In genomic region chr6:67451330-67451729, GRCm38 (mm10) we compare ENCODE assay signal across 8 mouse cellular contexts. TPM values are rescaled to one million over a fixed set of nuclear protein-coding genes. Genes with fewer than 3 reads are reported as not detected.
DNase-seq lines count a peak whose midpoint lies in the region; ATAC-seq and TF ChIP-seq lines count a peak whose summit lies in the region.
"Had no signal": no experiment of that assay in that cellular context is flagged by ENCODE, and none has a peak within 500 bp of the region (broad histone marks: within the 10 kb centered on the region; RNA-seq: fewer than 3 reads in every experiment).

No protein-coding gene starts in this region.

- H3K4me2 ChIP-seq in hindbrain, embryonic 16.5 days (ENCODE audit: low read length) = no peak overlapping the region
- H3K4me2 ChIP-seq in hindbrain, embryonic 12.5 days (replicated peaks) = no peak overlapping the region

- no peak overlapping the region for H3K4me3 ChIP-seq in hindbrain, embryonic 16.5 days (ENCODE audit: low read length)
- H3K4me3 ChIP-seq in hindbrain, embryonic 12.5 days = no peak overlapping the region
- H3K4me3 ChIP-seq in thymus, adult 2 months (ENCODE audit: control insufficient read depth, insufficient read depth, low read length) = no peak overlapping the region

- H3K36me3 ChIP-seq in hindbrain, embryonic 16.5 days (ENCODE audit: control insufficient read depth, insufficient read depth, low read length) = no peaks in the 10 kb centered on the region
- no peaks in the 10 kb centered on the region for H3K36me3 ChIP-seq in hindbrain, embryonic 12.5 days
- H3K36me3 ChIP-seq in thymus, adult 2 months (ENCODE audit: control insufficient read depth, insufficient read depth, low read length) = no peaks in the 10 kb centered on the region

- no peak overlapping the region for H3K9ac ChIP-seq in hindbrain, embryonic 16.5 days (ENCODE audit: low read depth, low read length)
- H3K9ac ChIP-seq in hindbrain, embryonic 12.5 days = no peak overlapping the region

- H3K27me3 ChIP-seq in hindbrain, embryonic 16.5 days (replicated peaks; ENCODE audit: control insufficient read depth, insufficient read depth, low read length) = no peaks in the 10 kb centered on the region
- H3K27me3 ChIP-seq in hindbrain, embryonic 12.5 days = no peaks in the 10 kb centered on the region
- no peaks in the 10 kb centered on the region for H3K27me3 ChIP-seq in thymus, adult 2 months (ENCODE audit: control insufficient read depth, insufficient read depth, low read length)

- no peak for TF ChIP-seq CTCF in thymus, adult 2 months (IDR thresholded peaks at IDR 0.05; ENCODE audit: borderline replicate concordance, control insufficient read depth, extremely low read depth, insufficient read depth, low read length, poor library complexity)

- WGBS in hindbrain, embryonic 16.5 days = 42% methylated on average over 5 of the region's 5 CpGs
- 52% methylated on average over 5 of the region's 5 CpGs for WGBS in hindbrain, embryonic 12.5 days
- WGBS in thymus, adult 2 months = 53% methylated on average over 5 of the region's 5 CpGs

- peak; percentile 41 for DNase-seq in thymus, adult 2 months
- DNase-seq in thymus, adult 18-20 months = no peak
- peak; percentile 35 for DNase-seq in embryo, embryonic 11 days
- DNase-seq in retina, postnatal 7 days (ENCODE audit: low read depth, low spot score) = peak; percentile 8

- TF ChIP-seq POLR2A in thymus, adult 2 months (IDR thresholded peaks at IDR 0.05; ENCODE audit: control insufficient read depth, extremely low read depth, insufficient read depth, low read length, poor library complexity) = no peak

- ATAC-seq in hindbrain, embryonic 16.5 days = peak; percentile 34; the same call in 1 of the 2 replicates
- ATAC-seq in hindbrain, embryonic 12.5 days (ENCODE audit: low FRiP score) = no peak
- ATAC-seq in megakaryocyte, adult 5-6 weeks (ENCODE audit: poor library complexity, severe bottlenecking) = no peak

- no peaks in the 10 kb centered on the region for H3K4me1 ChIP-seq in hindbrain, embryonic 16.5 days (ENCODE audit: control insufficient read depth, insufficient read depth, low read depth, low read length)
- no peaks in the 10 kb centered on the region for H3K4me1 ChIP-seq in hindbrain, embryonic 12.5 days
- H3K4me1 ChIP-seq in thymus, adult 2 months (replicated peaks; ENCODE audit: control insufficient read depth, insufficient read depth, low read length) = no peaks in the 10 kb centered on the region

- no peak overlapping the region for H3K27ac ChIP-seq in hindbrain, embryonic 16.5 days (ENCODE audit: low read depth, low read length)
- H3K27ac ChIP-seq in hindbrain, embryonic 12.5 days = no peak overlapping the region
- H3K27ac ChIP-seq in thymus, adult 2 months (ENCODE audit: control insufficient read depth, insufficient read depth, low read length) = no peak overlapping the region

- H3K9me3 ChIP-seq in hindbrain, embryonic 16.5 days (ENCODE audit: control insufficient read depth, low read length) = no peaks in the 10 kb centered on the region
- no peaks in the 10 kb centered on the region for H3K9me3 ChIP-seq in hindbrain, embryonic 12.5 days (replicated peaks)

RNA-seq across cellular contexts. Expression of gene Il23r, which starts 40.3 kb away (rescaled TPM):
- not detected in 2 replicates for polyA plus RNA-seq in hindbrain, embryonic 16.5 days (2015; fragmentation: Nextera tagmentation; extraction: Ambion mirVana)
- polyA plus RNA-seq in hindbrain, embryonic 12.5 days (2016; fragmentation: Nextera tagmentation; extraction: Ambion mirVana) = not detected in 2 replicates
- 0.19 and 0.23 TPM in 2 replicates for polyA plus RNA-seq in thymus, adult 2 months (2012; rRNA removed)
- 0.18 TPM in 1 of 2 replicates, not detected in the other for total RNA-seq in megakaryocyte, adult 5-6 weeks (2015)
- total RNA-seq in megakaryocyte, adult 5-6 weeks (2017) = 0.08 and 0.11 TPM in 2 replicates
- total RNA-seq: common myeloid progenitor, adult 5-6 weeks had no signal

Comparison
In these comparisons a context has a peak if more than half of its experiments do, and no peak if none do; other contexts are left out.
1. DNase-seq: peak in thymus, adult 2 months (single experiment), embryo, embryonic 11 days (single experiment) and retina, postnatal 7 days (single experiment); none in thymus, adult 18-20 months (0 of 2).